Mouse (Mus musculus) cerebellum, adult 2 months (tissue): ENCODE measurements around the gene Rps8.

ENCODE experiments used
- CTCF ChIP-seq: fragments of 200-500 bp; IDR thresholded peaks from 2 replicates; pipeline ENCODE4 v1.5.1; 2011; ENCODE audit warnings: low read depth, mild to moderate bottlenecking, control low read depth, low read length, moderate library complexity, borderline replicate concordance; ENCODE audit not compliant: insufficient read depth
- POLR2A ChIP-seq: fragments of 200-500 bp; IDR thresholded peaks from 2 replicates; pipeline ENCODE4 v1.6.1; 2011; ENCODE audit warnings: low read length, control low read depth, borderline replicate concordance; ENCODE audit not compliant: insufficient read depth

GRCm38 (mm10) chr4:117115592-117115991 lies 40.5 kb downstream of the Rps8 start:
- no peak for TF ChIP-seq CTCF
- TF ChIP-seq POLR2A = no peak
